In genomic region chr9:29036466-29036865, GRCm38 (mm10) we compare ENCODE assay signal across 20 mouse cellular contexts.
DNase-seq lines count a peak whose midpoint lies in the region; ATAC-seq and TF ChIP-seq lines count a peak whose summit lies in the region.
"Had no signal": no experiment of that assay in that cellular context is flagged by ENCODE, and none has a peak within 500 bp of the region (broad histone marks: within the 10 kb centered on the region; RNA-seq: fewer than 3 reads in every experiment).

No protein-coding gene starts in this region.

- H3K36me3 ChIP-seq in forebrain, postnatal 0 days (ENCODE audit: insufficient read depth): no peaks in the 10 kb centered on the region
- H3K36me3 ChIP-seq in forebrain, embryonic 16.5 days (ENCODE audit: control insufficient read depth, insufficient read depth): no peaks in the 10 kb centered on the region

- H3K27me3 ChIP-seq in forebrain, postnatal 0 days (ENCODE audit: insufficient read depth, low read length): no peaks in the 10 kb centered on the region
- H3K27me3 ChIP-seq in forebrain, embryonic 16.5 days (replicated peaks; ENCODE audit: control insufficient read depth, insufficient read depth, low read length): no peaks in the 10 kb centered on the region
- H3K27me3 ChIP-seq: CH12.LX; forebrain, embryonic 13.5 days had no signal

- 39% methylated on average over 3 of the region's 3 CpGs for WGBS in forebrain, postnatal 0 days
- WGBS in forebrain, embryonic 16.5 days: 53% methylated on average over 3 of the region's 3 CpGs

- H3K9ac ChIP-seq in forebrain, postnatal 0 days: no peak overlapping the region
- no peak overlapping the region for H3K9ac ChIP-seq in forebrain, embryonic 16.5 days (replicated peaks; ENCODE audit: low read depth, low read length)
- H3K9ac ChIP-seq: forebrain, embryonic 13.5 days; liver, embryonic 14.5 days had no signal

- no peak overlapping the region for H3K27ac ChIP-seq in forebrain, postnatal 0 days (ENCODE audit: low read depth, low read length)
- H3K27ac ChIP-seq in forebrain, embryonic 16.5 days (ENCODE audit: low read length): no peak overlapping the region
- H3K27ac ChIP-seq in left cerebral cortex, adult 2 months: no peak overlapping the region
- H3K27ac ChIP-seq: forebrain, embryonic 13.5 days; liver, embryonic 14.5 days had no signal

- no peak overlapping the region for H3K4me3 ChIP-seq in forebrain, postnatal 0 days (ENCODE audit: low read depth, low read length)
- no peak overlapping the region for H3K4me3 ChIP-seq in forebrain, embryonic 16.5 days (replicated peaks; ENCODE audit: low read length)
- no peak overlapping the region for H3K4me3 ChIP-seq in left cerebral cortex, adult 2 months
- H3K4me3 ChIP-seq: forebrain, embryonic 13.5 days had no signal

- ATAC-seq in forebrain, postnatal 0 days: 0 out of 2 replicates have a peak, but pooled peaks have one; percentile 12
- ATAC-seq in forebrain, embryonic 16.5 days: no peak
- ATAC-seq in megakaryocyte, adult 5-6 weeks (ENCODE audit: poor library complexity, severe bottlenecking): no peak
- ATAC-seq: forebrain, embryonic 13.5 days; inflammation-experienced regulatory T-cells, adult 6 months had no signal

- H3K4me1 ChIP-seq in forebrain, postnatal 0 days (ENCODE audit: insufficient read depth): no peaks in the 10 kb centered on the region
- H3K4me1 ChIP-seq in forebrain, embryonic 16.5 days (replicated peaks; ENCODE audit: control insufficient read depth, insufficient read depth, low read length): no peaks in the 10 kb centered on the region
- H3K4me1 ChIP-seq: forebrain, embryonic 13.5 days had no signal

- peak; percentile 14; the same call in 1 of the 2 replicates for TF ChIP-seq CTCF in forebrain, postnatal 0 days (IDR thresholded peaks at IDR 0.05; ENCODE audit: low read depth)
- peak; percentile 35 for TF ChIP-seq CTCF in left cerebral cortex, adult 2 months (IDR thresholded peaks at IDR 0.05)

- DNase-seq in forebrain, postnatal 0 days: no peak
- no peak for DNase-seq in left cerebral cortex, adult 2 months (ENCODE audit: extremely low spot score in 1 of 2, low spot score in 2 of 2)
- DNase-seq in left cerebral cortex, postnatal 14 days (ENCODE audit: low spot score in 2 of 2): no peak
- peak; percentile 28 for DNase-seq in embryo, embryonic 10 days (ENCODE audit: low spot score)
- DNase-seq in retina, postnatal 1 day: peak; percentile 40
- no peak for DNase-seq in adrenal gland, postnatal 14 days
- DNase-seq: adrenal gland, adult 8-10 months; cerebellum, adult 18-20 months; gastrocnemius, postnatal 10 days; heart, postnatal 14 days; kidney, postnatal 36 days; layer of hippocampus, postnatal 36 days; lung, postnatal 14 days; thymus, postnatal 14 days had no signal

- no peak overlapping the region for H3K4me2 ChIP-seq in forebrain, postnatal 0 days (ENCODE audit: low read depth)
- no peak overlapping the region for H3K4me2 ChIP-seq in forebrain, embryonic 16.5 days (ENCODE audit: low read length)
- H3K4me2 ChIP-seq: forebrain, embryonic 13.5 days had no signal

- intact Hi-C loops in left cerebral cortex, adult 2 months (cut with DNase I): no loop called here
- intact Hi-C loops in left cerebral cortex, postnatal 14 days (cut with DNase I): no loop called here

- no peaks in the 10 kb centered on the region for H3K9me3 ChIP-seq in forebrain, postnatal 0 days (ENCODE audit: low read length)
- H3K9me3 ChIP-seq in forebrain, embryonic 16.5 days (ENCODE audit: control insufficient read depth, low read length): no peaks in the 10 kb centered on the region
- H3K9me3 ChIP-seq: forebrain, embryonic 13.5 days had no signal

Comparison
In these comparisons a context has a peak if more than half of its experiments do, and no peak if none do; other contexts are left out.
1. DNase-seq: peak in embryo, embryonic 10 days (single experiment) and retina, postnatal 1 day (single experiment); none in forebrain, postnatal 0 days (single experiment), left cerebral cortex, adult 2 months (0 of 2), left cerebral cortex, postnatal 14 days (0 of 2) and adrenal gland, postnatal 14 days (single experiment).